ENCODE assay signal across 7 mouse cellular contexts in the genomic region with DNA sequence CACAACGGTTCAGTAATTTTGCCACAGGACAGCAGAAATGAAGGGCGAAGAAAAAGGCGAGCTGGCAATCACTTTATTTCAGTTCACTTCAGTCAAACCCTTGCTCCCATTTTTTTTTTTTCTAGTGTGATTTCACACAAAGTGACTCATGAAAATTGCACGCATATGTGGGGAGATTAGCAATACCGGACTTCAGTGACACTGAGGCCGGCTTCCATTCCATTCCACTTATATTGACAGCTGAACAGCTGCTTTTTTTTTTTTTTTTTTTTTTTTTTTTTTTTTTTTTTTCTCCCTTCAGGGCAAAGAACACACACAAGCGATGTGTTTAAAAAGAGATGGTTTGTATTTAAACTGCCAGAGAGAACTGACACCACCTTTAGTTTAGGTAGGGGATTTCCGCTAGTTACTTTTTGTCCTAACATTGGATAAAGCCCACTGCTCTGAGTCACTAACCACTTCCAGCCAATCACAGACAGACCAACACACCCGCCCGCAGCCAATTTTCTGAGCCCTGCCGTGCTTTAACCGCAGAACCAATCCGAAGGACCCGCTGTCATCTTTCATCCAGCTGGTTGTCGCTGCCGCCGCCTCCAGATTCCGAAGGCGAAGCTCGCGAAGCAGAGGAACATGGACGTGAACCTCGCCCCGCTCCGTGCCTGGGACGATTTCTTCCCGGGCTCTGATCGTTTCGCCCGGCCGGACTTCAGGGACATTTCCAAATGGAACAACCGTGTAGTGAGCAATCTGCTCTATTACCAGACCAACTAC. TPM values are rescaled to one million over a fixed set of nuclear protein-coding genes. Genes with fewer than 3 reads are reported as not detected.
DNase-seq lines count a peak whose midpoint lies in the region; ATAC-seq lines count a peak whose summit lies in the region.

Gene Arl6ip5 (plus strand): TSS at position 499 of the 771 bp plus-strand sequence.

- H3K36me3 ChIP-seq in intestine, embryonic 16.5 days (ENCODE audit: control insufficient read depth, insufficient read depth, low read length) = no peaks in the 10 kb centered on the region
- H3K36me3 ChIP-seq in midbrain, embryonic 11.5 days (ENCODE audit: control insufficient read depth, insufficient read depth, low read length) = no peaks in the 10 kb centered on the region; the same call in 1 of the 2 replicates

- no peaks in the 10 kb centered on the region for H3K9me3 ChIP-seq in intestine, embryonic 16.5 days (ENCODE audit: control insufficient read depth, low read length)
- no peaks in the 10 kb centered on the region; the same call in 1 of the 2 replicates for H3K9me3 ChIP-seq in midbrain, embryonic 11.5 days (ENCODE audit: control insufficient read depth, low read length)

- H3K4me2 ChIP-seq in intestine, embryonic 16.5 days (ENCODE audit: low read depth, low read length) = peak within 1 kb of the TSS; percentile 76
- peak within 1 kb of the TSS; percentile 84 for H3K4me2 ChIP-seq in midbrain, embryonic 11.5 days

- H3K9ac ChIP-seq in intestine, embryonic 16.5 days (ENCODE audit: low read depth, low read length) = peak within 1 kb of the TSS; percentile 85
- H3K9ac ChIP-seq in midbrain, embryonic 11.5 days (ENCODE audit: low read length) = peak within 1 kb of the TSS; percentile 74

- no peaks in the 10 kb centered on the region for H3K27me3 ChIP-seq in intestine, embryonic 16.5 days (replicated peaks; ENCODE audit: control insufficient read depth, insufficient read depth, low read length)
- H3K27me3 ChIP-seq in midbrain, embryonic 11.5 days (ENCODE audit: control insufficient read depth, insufficient read depth, low read length) = no peaks in the 10 kb centered on the region

- ATAC-seq in intestine, embryonic 16.5 days = peak; percentile 75
- ATAC-seq in midbrain, embryonic 11.5 days (ENCODE audit: low FRiP score) = peak; percentile 78

- intact Hi-C loops in left cerebral cortex, postnatal 36 days (cut with DNase I) = no loop called here

- H3K4me1 ChIP-seq in intestine, embryonic 16.5 days (ENCODE audit: control insufficient read depth, insufficient read depth, low read length) = peaks cover 5% of the 10 kb centered on the region; the same call in 1 of the 2 replicates
- peaks cover 5% of the 10 kb centered on the region for H3K4me1 ChIP-seq in midbrain, embryonic 11.5 days (ENCODE audit: control insufficient read depth, insufficient read depth, low read length)

- H3K27ac ChIP-seq in intestine, embryonic 16.5 days (ENCODE audit: low read length) = peak within 1 kb of the TSS; percentile 80
- no peak within 1 kb of the TSS; the same call in 1 of the 2 replicates for H3K27ac ChIP-seq in midbrain, embryonic 11.5 days (ENCODE audit: low read depth, low read length)

- 9% methylated on average over 32 of the region's 32 CpGs for WGBS in intestine, embryonic 16.5 days
- 11% methylated on average over 32 of the region's 32 CpGs for WGBS in midbrain, embryonic 11.5 days

- peak within 1 kb of the TSS; percentile 75 for H3K4me3 ChIP-seq in intestine, embryonic 16.5 days (ENCODE audit: low read length)
- H3K4me3 ChIP-seq in midbrain, embryonic 11.5 days (ENCODE audit: low read depth, low read length) = peak within 1 kb of the TSS; percentile 60

- DNase-seq in adrenal gland, adult 8-10 months = peak; percentile 87
- DNase-seq in embryo, embryonic 9.5 days (ENCODE audit: extremely low spot score) = peak; percentile 87
- DNase-seq in gastrocnemius, postnatal 4 days (ENCODE audit: low spot score in 2 of 2) = peak; percentile 74 to 89
- peak; percentile 89 for DNase-seq in left cerebral cortex, postnatal 36 days (ENCODE audit: low spot score in 2 of 2)
- peak; percentile 97 for DNase-seq in midbrain, embryonic 11.5 days (ENCODE audit: low spot score, missing footprints)
- peak; percentile 93 for DNase-seq in skeletal muscle tissue, adult 2 months (ENCODE audit: low read depth, low spot score)

RNA-seq across cellular contexts. Expression of gene Arl6ip5, which starts in this region (rescaled TPM):
- 100 to 1,000 TPM; 114 to 145 (median 129) TPM for total RNA-seq in adrenal gland, adult 8-10 months (2022)
- 100 to 1,000 TPM; 307 to 318 TPM for total RNA-seq in gastrocnemius, postnatal 4 days (2021)
- polyA plus RNA-seq in intestine, embryonic 16.5 days (2015; fragmentation: Nextera tagmentation; extraction: Ambion mirVana) = 76.4 TPM in 2 replicates
- 100 to 1,000 TPM; 194 to 211 TPM for total RNA-seq in left cerebral cortex, postnatal 36 days (2021)
- 41.4 and 41.8 TPM in 2 replicates for polyA plus RNA-seq in midbrain, embryonic 11.5 days (2014; fragmentation: Nextera tagmentation; extraction: Ambion mirVana)
